Mouse (Mus musculus) kidney, postnatal 36 days (tissue): ENCODE results near the gene Samd4.

Experiments
- DNase-seq, 2 experiments: peaks; one replicate each; pipeline ENCODE4 v3.0.0; 2021 to 2022; ENCODE audit warnings: mixed read lengths in 2 of 2

Samd4 gene

DNA sequence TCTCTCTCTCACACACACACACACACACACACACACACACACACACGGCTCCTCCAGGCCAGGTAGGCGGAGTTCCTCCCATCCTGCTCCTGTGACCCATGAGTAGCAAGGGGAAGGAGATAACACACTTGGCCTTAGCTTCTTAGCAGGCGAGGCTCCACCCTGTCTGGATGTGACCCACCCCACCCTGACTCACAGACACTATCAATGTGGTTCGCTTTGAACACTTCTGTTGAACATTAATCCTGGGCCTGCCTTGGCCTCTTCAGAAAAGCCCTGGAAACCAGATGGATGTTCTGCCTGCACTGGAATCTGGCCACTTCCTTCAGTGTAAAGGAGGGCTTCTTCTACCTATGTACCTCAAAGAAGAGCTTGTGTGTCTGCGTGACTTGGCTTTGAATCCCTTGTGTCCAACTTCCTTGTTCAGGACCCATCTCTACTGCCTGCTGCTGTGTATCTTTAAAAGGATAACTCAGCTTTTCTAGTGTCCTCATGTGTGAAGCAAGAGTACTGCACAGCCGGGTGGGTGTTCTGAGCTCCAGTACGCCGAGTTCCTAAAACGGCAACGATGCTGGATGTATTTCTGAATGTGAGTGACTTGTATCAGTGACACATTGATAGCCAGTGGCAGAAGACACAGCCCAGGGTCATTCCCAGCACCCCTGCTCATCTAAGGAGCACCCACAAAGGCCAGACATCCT, 233.6 kb downstream of the Samd4 start:
- DNase-seq: no peak

DNA sequence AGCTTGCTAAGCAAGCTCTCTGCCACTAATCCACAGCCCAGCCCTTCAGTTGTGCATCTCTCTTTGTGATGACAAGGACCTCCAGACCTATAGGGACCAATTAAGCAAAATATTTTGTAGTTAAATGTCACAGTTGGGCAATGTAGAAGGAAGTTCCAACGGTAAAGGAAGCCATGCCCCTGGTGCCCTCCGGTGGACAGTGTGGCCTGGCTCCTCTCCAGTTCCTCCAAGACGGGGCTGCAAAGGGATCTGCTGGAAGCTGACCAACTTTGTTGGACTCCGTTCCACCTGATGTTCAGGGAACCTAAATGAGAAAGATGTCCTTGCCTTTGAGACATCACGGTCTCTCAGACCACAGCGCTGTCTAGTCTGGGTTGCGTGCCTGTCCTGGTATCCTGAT, 234.9 kb downstream of the Samd4 start:
- DNase-seq: peak in 1 of 2 experiments; percentile 14

DNA sequence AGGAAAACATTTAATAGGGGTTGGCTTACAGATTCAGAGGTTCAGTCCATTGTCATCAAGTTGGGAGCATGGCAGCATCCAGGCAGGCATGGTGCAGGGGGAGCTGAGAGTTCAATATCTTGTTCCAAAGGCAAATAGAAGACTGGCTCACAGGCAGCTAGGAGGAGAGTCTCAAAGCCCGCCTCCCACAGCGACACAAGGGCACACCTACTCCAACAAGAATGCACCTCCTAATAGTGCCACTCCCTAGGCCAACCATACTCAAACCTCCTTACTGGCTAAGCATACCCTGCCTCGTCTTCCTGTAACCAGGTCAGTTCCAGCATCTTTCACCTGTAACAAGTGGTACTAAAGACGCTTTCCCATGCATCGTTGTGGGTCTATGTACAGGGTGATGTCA, 245.3 kb downstream of the Samd4 start:
- DNase-seq: no peak

DNA sequence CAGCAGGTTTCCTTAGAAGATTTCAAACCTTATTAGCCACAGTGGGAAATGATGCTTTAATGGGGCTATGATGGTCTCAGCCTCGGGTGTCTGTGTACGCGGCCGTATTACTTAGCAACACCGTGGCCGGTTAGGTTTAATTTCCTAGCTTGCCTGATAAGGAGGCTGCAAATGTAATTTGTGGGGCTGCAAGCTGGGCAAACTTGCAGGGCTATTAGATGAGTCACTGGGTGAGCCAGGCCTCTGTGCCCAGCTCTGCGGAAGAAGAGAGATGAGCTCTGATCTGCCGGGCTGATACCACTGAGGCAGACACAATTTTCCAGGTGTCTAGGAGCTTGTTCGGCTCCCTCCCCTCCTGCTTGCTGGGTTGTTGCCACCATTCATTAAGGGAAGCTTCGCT, 251.3 kb downstream of the Samd4 start:
- no peak for DNase-seq

DNA sequence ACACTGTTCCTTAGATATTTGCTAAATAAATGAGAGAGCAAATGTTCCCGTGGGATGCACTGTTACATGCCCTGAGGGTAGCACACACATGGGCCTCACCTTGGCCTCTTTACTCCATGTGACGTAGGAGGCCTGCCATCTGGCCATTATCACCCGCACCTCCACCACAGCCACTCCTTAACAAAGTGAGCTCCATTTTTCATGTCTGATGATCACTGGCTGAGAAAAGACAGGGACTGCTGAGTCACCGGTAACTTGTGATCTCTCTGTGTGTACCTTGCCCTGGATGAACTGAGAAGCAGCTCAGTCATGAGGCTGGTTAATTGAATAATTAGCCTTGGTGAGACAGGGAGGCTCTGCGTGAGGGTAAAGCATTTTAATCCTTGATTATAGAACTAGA, 254.0 kb downstream of the Samd4 start:
- DNase-seq: peak; percentile 57 to 74

DNA sequence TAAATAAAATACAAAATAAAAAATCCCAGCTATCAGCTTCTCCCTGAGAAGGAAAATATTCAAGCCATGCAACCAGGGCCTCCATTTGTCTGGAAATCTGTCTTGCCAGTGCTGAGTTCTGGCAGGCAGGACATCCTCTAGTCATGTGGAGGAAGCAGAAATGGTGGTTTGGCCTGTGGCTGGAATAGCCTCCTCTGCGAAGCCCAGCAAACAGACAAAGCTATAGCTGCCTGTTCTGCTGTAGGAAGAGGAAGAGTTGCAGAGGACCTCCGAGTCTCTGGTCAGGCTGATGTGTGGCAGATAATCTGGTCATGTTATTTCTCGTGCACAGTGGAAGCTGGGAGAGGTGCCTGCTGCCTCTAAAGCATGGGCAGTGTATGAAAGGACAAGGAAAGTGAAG, 256.2 kb downstream of the Samd4 start:
- DNase-seq: no peak

DNA sequence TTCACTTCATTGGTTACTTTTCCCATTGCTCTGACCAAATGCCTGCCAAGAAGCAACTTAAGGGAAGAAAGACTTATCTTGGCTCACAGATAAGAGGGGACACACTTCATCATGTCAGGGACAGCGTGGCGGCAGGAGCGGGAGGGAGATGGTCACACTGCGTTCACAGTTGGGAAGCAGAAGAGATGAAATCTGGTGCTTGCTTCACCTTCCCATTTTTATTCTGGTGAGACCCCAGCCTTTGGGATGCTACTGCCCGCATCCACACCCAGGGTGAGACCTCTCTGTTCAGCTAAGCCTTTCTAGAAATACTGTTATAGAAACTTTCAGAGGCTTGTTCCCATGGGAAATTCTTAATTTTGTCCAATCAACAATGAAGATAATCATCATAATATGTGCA, 261.7 kb downstream of the Samd4 start:
- no peak for DNase-seq

DNA sequence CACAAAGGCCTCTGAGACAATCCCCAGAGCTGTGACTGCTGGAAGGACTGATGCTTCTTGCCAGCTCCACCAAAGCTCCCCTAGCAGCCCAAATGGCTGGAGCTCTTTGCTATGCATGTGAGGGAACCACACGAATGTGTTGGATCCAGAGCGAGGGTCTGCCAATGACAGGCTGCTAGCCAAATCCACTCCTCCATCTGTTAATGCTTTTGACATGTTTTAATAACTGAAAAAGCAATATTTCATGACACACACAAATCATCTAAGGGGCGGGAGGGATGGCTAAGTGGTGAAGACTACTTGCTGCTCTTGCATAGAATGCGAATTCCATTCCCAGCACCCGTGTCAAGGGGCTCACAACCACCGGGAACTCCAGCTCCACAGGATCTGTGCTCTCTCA, 268.7 kb downstream of the Samd4 start:
- DNase-seq: no peak

DNA sequence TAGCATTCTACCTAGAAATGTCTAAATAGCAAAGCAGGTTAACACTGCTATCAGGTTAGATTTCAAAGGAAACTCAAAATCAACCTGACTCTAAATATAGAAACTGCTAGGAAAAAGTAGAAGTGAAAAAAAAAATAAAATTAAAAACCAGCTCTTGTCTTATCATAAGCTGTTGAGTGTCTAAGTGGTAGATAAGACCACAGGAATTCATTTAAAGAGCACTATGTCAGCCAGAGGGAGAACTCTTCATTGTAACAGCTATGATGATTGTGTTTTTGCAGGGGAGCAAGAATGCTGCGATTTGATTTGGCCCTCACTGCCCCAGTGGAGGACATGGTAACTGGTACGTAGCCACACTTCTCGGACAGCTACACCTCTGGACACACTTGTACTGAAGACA, 271.6 kb downstream of the Samd4 start:
- no peak for DNase-seq
